Mouse (Mus musculus) right cerebral cortex, postnatal 4 days (tissue): ENCODE measurements around the gene Plch1.
A peak's percentile ranks its signal among the peaks of the same experiment; 100 is the strongest.

ENCODE experiments used
- DNase-seq: peaks from one replicate; pipeline ENCODE4 v3.0.0-alpha.2; 2022

The Plch1 gene

DNA sequence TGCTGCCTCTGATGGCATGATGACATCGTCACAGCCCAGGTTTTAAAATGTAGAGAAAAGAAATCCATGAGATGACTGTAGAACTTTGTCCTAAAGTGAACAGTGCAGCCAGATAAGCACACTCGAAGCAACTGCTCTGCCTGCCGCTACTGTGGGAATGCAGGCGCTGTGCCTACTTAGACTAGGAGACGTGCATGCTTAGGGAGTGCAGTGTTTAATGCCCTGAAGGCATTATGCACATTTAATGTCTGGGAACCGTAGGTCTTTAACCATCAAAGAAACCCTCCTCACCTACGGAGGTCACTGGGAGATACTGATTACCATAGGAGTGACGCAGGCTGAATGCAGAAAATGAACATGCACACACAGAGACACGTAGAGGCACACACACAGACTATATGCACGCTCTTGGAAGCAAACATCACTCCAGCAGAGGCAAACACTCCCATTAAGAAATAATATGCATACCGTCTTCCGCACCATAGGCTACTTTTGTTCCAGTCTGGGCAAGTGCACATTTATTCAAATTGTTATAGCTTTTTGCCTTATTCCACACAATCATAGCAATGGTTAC is 48.1 kb downstream of the Plch1 start:
- peak; percentile 27 for DNase-seq

DNA sequence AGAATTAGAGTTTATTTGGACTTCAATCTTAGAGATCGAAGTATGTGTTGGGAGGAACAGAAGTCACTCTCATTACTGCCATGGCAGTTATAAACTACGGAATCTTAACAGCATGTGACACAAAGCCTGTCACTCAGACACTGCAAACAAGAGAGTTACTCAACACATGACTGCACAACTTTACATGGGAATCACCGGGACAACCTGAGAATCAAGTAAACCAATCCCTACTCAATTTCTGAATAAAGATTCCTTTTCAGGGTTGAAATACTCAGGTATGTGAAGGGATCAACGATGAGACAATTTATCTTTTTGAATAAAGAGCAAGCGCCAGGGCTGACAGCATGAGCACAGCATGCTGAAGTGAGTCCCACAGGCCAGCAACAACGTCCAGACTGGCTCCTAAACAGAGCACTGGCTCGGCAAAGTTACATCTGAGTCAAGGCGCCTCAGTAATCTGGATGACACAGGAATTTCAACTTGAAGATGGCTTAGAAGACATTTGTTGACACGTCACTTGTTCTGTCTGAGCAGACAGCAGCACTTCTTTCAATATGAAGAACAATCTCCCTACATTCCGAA is 49.4 kb downstream of the Plch1 start:
- no peak for DNase-seq

DNA sequence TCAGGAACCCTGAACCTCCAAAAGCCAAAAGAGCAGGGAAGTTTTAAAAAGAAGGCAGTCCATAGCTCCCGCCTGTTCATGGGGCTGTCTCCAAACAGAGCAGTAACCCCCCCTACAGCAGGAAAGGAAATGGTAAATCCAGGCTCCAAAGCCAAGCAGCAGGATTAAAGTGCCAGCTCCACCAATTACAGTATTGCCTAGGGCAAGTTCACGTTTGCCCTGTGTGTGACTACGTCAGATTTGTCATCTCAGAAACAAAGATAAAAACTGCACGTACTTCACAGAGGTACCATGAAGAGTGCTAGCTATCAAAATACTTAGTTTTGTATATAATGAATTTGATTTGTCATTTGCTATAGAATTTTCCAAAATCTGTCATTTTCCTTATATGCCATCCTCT is 55.1 kb downstream of the Plch1 start:
- DNase-seq: no peak

DNA sequence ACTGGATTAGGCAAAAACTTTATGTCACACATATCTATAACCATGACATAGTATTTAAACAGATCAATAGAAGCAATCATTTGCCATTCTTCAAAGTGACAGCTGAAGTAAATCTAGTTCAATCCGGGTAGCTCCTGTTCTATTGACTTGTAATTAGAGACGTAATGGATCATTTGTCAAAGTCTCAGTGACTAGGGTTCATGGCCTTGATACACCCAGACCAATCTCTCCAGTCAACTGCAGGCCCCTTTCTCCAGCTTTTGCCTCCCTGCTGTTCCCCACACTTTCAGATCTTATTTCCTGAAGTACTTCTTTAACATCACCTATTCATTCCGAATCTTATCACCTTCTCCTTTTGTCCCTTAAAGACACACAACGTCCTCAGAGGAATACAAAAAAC is 56.8 kb downstream of the Plch1 start:
- no peak for DNase-seq

DNA sequence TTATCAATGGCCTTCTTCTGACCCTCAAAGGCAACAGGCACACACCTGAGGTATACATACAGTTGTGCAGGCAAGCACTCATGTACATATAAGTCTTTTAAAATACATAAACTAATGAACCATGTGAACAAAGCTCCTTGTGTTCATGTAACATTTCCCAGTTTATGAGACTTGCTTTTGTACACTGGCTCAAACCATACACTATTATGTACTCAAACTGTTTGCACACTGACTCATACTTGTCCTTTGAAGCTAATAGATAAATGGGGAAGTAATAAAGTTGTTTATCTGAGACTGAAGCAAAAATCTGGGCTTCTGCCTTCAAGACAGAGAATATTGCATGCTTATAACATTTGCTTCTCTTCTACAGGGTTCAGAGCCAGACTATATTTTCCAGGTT is 61.5 kb downstream of the Plch1 start:
- no peak for DNase-seq

DNA sequence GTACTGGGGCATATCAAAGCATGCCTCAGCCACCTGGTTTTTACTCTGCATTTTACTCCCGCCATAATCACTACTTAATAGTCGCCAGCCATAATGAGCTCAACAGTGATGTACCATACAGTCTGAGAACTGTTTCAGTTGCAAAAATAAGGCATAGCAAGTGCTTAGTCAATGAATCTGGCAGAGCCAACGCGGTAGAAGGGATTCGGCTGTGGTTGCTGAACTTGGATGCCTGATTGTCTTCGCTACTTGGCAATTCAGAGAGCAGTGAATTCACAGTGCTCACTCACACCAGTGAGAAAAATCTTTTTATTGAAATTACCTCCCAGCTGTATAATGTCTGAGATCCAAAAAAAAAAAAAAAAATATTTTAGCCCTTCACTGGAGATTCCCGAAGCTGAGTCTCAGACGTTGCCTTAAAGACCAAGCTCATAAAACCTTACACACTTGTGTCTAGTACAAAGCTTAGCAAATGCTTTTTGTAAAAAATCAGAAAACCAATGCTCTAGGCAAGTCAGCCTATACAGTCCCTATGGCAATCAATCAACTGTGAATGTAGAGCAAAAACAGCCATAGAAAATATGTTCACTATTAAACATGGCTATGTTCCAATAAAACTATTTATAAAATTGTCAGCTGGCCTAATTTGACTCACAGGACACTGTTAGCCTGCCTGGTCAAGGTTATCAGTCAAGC is 62.2 kb downstream of the Plch1 start:
- no peak for DNase-seq

DNA sequence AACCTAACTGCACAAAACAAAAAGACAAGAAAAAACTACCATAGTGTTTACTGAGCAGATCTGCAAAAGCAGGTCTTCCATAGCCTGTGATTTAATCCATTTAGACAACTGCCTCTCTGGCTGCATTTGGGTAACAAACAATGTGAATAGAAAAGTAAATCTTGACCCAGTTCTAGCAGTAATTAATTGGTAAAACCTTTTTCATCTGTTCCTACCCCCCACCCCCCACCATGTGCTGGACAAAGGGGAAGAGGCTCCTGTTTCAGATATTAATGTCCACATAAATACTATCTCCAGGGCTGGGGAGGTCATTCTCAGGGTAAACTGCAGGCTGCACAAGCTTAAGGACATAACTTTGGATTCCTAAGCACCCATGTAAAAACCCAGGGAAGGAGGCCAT is 63.5 kb downstream of the Plch1 start:
- DNase-seq: no peak

DNA sequence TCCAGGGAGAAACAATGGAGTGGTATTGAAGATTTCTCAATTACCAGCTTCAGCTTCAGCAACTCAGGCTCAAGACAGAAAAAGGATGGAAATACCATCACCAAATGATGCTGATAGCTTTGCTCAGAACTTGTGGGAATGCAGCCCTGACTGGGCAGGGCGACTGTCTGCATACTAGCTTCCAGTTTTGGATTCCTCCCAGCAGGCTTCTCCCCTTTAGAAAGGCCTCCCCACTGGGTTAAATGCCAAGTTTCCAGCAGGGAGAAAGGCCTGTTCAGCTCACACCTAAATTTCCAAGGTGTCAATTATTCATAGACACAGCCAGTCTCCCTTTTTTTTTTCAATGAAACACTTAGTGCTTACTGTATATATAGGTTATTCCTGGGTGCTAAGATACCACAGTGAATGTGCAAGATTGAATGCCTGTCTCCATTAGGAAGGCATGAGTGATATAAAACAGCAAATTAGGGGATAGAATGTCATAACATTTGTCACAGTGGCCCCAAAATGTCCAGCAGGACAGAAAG is 75.3 kb downstream of the Plch1 start:
- peak; percentile 8 for DNase-seq

DNA sequence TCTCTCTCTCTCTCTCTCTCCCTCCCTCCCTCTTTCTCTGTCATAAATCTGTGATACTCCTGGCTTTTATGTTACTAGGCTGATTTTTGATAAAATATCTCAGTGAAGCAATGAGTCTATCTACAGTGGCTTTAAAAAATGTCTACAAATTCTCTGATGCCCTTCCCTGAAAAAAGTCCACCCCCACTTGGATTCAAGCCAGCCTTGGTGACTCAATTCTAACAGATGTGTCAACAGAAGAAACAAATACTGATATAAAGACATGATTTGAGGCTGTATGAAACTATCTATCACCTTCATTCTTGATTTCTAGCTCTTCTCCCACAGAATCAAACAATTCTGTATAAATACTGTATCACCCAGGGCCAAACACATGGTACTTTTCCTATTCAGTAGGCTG is 76.6 kb downstream of the Plch1 start:
- DNase-seq: no peak

DNA sequence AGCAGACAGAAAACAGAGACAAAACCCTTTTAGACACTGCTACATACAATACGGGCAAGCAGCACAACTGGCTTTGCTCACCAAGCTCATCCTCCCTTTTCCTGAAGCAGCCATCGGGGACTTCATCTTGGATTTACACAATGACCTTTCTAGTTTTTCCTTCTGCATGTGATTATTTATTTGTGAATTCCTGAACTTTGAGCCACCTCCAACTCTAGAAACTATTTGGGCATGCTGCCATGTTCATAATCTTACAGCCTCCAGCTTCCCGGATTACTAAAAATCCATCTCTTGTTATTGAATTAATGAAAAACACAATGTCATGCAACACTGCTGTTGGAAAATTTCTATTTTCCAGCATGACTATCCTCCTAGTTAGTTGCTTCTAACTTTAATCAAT is 84.1 kb downstream of the Plch1 start:
- DNase-seq: no peak

DNA sequence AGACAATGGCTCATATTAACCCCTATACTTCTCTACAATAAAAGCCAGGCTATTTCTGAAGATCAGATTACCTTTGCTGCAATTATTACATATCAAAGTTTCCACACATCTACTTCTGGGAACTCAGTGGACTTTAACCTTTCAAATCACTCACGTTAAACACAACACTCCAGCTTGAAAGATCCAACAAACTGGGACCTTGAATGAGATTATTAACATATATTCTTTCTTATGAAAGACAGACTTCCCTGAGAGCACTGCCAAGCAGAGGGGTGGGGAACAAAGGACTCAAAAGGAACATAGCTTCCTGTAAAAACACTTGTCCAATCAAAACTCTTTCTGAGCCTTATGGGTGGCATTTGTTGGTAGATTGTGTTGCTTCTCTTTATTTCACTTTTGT is 85.1 kb downstream of the Plch1 start:
- DNase-seq: no peak

DNA sequence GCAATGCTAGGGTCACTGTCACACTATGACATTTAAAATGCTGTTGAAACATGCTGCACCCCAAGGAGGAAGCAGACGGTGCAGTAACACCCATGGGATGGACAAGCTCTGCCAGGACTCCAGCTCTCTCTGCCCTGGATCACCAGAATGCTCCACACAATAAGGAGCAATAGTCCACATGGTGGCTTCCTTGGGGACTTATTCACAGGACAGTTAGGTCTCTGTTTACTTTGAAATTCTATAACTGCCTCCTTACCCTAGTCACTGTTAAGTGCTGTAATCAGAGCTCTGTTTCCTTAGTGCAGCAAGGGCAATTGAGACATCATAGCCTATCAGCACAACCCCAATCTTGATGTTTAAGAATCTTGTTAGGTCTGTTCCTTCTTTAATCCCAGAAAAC is 92.4 kb downstream of the Plch1 start:
- DNase-seq: no peak

DNA sequence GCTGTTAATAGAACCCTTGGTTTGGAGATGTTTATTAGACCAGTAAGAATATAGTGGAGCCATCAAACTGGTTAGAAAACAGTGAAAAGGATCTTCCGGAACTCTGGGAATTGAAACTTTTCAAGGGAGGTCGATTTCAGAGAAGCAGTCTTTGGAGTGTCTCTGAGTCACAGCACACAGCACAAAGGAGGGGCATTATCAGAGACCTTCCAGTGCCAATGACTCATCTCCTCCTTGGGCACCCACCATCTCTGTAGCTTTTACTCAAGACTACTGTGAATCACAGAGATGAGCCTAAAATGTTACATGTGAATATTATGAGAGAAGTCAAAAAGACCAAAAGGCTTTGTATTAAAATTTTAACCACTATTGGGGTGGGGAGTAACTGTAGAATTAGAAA is 93.8 kb downstream of the Plch1 start:
- no peak for DNase-seq

DNA sequence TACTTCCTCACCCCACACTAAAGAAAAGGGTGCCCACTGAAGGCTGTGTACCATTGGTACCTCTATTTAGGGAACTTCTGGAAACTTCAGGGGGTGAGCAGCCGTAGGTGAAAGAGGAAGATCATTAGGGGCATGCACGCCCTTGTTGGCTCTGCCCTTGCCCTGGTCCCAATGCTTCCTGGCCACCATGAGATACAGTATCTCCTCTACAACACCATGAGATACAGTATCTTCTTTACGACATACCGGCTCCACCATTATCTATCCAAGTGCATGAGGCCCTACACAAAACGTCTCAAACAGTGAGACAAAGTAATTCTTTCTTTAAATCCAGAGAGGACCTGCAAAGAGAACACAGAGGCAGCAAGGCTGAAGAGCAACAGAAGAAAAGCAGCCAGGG is 98.6 kb downstream of the Plch1 start:
- DNase-seq: no peak

DNA sequence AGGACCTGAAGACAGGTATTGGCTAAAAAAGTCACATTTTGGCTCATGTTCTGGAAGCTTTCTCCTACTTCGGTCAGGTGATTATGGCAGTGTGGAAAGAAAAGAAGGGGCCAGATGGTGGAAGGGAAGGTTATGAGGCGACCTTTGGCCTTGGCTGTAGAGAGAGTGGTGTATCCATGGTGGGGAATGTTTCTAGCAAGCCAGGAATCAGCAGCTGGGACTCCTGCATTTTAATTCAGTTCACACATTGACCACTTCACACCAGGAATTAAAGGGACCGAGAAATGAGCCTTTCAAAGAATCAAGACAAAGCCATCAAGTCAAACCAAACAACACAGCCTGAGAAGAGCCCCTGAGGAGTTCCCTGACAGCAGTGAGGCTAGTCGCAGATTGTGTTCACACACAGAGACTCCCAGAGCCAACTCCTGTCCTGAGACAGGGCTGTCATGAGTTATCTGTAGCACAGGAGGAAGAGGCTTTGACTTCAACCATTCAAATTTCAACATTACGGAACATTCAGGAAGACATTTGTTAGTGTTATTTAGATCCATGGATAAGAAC is 112.4 kb downstream of the Plch1 start:
- DNase-seq: no peak

DNA sequence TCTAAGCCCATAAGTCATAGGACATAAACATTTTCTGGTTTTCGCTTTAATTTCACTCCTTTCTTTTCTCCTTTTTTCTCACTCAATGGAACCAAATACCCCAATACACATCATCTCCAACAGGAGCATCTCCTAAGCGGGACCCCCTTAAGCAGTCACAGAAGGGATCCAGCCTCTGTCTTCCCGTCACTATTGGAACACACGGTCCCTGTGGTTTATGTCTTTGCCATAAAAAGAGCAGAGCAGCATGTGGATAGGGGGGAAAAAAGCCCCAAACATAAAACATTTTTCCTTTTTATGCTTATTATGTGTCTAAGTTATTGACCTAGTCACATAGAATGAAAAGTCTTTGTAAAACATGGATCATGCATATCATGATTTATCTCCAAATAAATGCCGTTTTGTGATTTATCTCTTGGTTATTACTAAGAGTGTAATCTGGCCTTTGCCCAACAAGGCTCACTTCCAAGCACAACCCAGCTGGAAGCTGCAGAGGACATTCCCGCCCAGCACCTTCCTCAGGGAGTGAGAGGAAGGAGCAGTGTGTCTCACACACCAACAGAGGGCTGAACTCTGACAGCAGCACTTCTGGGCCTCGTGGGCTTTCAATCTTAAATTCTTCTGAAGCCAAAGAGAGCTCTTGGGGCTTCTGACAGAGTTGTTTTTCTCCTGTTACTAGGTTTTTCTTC is 126.5 kb downstream of the Plch1 start:
- DNase-seq: no peak

DNA sequence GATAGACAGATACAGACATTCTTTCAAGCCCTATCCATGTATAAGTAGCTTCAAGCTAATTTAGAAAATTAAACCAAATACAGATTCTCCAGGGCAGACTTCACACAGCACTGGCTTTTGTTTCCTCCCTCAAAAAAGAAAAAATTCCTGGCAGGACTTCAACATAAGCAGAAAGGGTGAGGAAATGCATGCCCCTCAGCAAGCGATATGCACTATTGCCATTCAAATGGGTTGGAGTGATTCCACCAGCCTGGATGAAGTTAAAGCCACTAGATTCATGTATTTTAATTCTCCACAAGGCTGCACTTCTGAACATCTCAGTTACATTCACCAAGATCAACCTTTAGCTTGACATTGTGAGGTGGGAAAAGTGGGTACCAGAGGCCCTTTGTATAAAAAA is 138.5 kb downstream of the Plch1 start:
- DNase-seq: no peak

DNA sequence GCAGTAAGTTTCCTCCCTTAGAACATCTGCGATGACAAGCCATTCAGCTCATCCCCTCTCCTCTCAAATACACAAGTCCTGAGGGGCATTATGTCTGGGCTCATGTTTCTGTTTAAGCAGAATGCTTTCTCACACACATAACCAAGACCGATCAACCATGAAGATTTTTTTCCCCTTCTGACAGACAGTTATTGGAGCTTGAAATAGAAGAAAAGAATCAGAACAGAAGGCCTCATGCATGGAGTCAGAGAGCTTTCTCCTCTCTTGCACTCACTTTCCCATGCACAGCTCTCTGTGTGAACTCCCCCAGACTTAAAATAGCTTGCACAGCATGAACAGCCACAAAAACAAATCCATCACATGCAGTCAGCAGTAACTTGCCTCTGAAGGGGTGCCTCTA is 159.2 kb downstream of the Plch1 start:
- no peak for DNase-seq

DNA sequence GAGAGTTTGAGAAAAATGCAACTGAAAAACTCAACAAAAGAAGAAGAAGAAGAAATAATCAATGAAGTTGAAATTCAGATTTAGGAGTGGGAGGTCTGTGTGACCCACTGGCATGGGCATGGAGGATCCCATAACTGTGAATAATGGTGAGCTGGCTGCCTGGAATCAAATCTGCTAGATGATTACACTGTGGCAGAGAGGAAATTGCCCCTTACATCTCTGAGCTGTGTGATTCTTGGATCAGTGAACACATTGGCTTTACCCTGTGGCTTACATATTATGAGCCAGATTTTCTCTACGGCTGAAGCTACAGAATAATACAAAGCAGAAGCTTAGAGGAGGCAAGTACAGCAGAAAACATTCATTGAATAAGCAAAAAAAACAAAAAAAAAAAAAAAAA is 170.9 kb downstream of the Plch1 start:
- no peak for DNase-seq

DNA sequence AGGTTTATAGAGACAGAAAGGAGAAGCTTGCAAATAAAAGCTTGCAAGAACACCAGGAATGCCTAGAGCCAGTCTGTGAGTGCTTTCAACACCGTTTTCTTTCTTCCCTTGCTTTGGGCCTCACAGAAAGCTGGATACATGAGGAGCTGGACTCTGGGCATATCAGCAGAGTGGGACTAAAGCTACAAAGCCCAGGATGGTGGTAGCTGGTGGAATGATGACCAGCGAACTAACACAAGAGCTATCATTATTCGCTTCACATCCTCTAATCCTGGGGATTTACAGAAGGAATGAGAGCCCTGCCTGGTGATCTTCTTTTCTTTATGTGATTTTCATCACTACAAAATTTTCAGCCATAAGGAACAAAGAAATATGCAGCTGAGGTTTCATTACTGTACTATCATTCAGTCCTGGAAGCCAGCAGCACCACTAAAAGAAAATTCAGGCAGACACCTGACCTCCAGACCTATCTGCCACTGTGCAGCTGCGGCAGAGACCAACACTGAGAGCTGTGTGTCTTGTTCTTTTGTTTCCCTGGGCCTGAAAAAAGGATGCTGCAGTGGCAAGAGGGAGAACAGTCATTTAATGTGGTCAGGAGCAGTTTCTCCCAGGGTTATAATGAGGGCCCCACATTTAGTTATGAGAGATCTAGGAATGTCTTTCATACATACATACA is 172.5 kb downstream of the Plch1 start:
- no peak for DNase-seq

DNA sequence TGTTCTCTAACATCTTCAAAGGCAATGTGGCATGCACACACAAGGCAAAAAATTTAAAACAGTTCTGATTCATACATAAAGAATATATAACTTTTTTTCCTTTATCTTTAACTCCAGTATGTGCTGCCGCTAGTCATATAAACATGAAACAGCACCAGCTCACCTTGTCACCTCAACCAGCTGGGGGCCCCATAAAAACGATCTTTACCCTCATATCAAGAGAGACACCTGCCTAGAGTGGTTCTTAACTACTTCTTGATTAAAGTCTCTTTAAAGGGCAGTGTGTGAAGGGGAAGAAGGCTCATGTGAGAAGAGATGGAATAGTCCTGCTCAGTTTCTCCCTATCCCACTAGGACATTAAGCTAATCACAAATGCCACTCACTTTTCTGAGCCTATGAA is 205.6 kb downstream of the Plch1 start:
- DNase-seq: no peak

DNA sequence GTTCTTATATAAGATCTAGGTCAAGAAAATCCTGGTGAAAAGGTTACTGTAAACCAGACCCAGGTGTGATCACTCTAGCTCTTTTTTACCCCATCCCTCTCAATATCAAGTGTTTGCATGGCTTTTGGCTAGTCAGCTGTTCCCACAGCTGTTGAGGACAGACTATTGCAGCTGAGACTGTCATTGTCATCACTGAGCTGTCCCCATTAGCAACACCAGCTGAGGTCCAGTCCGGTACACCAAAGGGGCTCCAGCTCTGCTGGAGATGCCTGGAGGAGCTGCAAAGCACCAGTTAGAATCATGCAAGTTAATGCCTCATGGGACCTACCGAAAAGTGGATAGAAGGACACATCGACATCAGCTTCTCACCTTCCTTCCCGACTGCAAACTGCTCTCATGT is 206.5 kb downstream of the Plch1 start:
- DNase-seq: no peak

DNA sequence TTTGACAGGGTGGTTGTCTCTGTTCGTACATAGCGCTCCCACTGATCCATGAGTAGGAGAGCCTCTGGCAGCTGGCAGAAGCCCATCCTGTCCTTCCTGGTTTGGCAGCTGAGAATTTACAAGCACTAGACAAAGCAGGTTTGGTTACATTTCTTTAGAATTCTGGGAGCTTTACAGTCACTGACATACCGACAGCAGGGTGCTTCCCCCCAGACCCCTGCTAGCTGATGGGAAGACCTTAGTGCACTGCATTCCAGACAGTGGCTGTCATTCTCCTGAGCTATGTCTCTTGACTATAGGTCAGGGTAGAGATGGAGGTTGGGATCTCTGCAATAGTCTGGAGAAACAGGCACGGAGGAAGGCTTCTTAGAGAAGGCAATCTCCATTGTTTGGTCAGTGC is 230.5 kb downstream of the Plch1 start:
- no peak for DNase-seq
